Mouse (Mus musculus): Measurements from ENCODE around the gene Pdlim1. TPM values are rescaled to one million over a fixed set of nuclear protein-coding genes. Genes with fewer than 3 reads are reported as not detected.
"Not testable (repeated sequence)": the region's sequence is repeated elsewhere in the genome, so short reads cannot be mapped to it uniquely, and the experiment has no call there.

The Pdlim1 gene
- polyA plus RNA-seq, 1 experiment from 2014 or later = 171 TPM

DNA sequence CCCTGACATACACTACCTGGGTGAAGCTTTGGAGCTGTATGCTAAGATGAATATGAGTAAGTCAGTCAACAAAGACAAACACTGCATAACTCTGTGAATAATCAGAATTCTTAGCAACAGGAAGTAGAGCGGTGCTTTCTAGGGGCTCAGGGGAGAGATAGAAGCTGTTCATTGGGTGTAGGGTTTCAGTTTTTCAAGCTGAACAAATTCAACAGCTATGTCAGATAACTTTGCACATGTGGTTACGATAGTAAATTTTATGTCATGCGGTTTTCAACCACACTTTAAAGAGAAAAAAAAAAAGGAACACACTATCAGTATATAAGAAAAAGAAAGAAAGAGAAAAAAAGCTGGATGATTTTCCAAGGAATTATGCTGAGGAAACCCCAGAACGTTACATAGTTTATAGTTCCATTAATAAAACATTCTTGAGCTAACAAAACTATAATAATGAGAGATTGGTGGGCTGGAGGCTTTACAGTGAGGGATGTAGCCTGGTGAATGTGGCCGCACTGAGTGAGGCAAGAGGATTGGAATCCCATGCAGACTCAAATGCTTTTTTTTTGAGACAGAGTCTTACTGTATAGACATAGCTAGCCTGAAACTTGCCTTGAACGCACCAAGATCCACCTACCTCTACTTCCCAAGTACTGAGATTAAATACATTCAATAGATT is 33.3 kb downstream of the Pdlim1 start:
- Histone ChIP-seq H3K27me3 (no peaks in the 10 kb centered on the region), H3K4me2 (no peak overlapping the region), H3K4me3 (no peak overlapping the region), H3K9ac (no peak overlapping the region), H3K27ac (no peak overlapping the region), H3K4me1 (peaks cover 8% of the 10 kb centered on the region), H3K9me3 (no peaks in the 10 kb centered on the region), H3K36me3 (no peaks in the 10 kb centered on the region)
- 63% methylated on average over 6 of the region's 6 CpGs for WGBS
- no peak for ATAC-seq (ENCODE audit: borderline replicate concordance, extremely low read depth, low FRiP score, low TSS enrichment)

DNA sequence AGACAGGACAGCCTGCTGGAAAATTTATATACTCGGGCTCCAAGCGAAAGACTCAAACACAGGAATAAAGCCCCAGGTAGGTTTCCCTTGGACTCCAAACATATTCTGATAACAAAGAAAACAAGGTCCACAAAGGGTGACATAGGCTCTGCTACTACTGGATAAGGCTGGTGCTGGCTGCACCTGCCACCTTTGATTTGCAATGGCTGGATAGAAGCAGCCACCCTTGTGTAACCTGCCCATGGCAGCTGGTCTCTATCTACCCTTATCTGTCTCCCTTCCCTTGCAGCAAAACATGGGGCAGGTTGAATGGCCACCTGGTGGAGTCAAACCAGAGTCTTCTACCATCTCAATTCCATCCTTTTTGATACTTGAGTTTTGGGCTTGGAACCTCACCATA is 39.1 kb downstream of the Pdlim1 start:
- no peak for ATAC-seq (ENCODE audit: borderline replicate concordance, extremely low read depth, low FRiP score, low TSS enrichment)
- WGBS = 89% methylated on average over 2 of the region's 2 CpGs
- no peak overlapping the region for H3K4me2 ChIP-seq

DNA sequence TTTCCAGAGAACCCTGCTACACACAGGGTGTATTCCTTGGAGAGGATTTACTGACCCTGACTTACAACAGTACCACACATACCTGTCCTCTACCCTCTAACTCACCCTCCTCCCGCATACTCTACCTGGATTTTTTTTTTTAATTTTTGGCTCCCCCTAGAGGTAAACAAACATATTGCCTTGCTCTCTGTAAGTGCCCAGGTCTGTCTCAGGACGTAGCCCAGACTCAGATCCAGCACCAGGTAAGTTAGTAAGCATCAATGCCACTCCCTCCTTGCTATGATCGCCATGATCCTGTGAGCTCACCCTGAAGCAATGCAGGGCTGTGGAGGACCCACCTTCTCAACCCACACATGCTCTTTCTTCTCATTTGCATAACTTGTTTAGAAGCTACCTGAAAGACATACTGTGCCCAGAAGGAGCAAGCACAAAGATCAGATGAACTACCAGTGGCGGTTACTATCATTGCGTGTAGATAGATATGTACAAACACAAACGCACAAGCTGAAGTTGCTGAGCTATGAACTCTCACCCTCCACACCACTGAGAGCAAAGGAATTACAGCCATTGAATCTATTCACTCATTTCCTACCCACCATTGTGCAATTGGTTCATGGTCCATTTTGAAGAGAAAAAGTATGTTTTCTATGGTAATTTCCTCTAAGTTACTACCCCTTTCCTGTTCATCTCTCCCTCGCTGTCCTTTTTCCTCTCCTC is 39.7 kb downstream of the Pdlim1 start:
- Histone ChIP-seq H3K27ac (no peak overlapping the region), H3K4me2 (no peak overlapping the region), H3K36me3 (0 out of 2 replicates have a peak, but pooled peaks cover 4% of the 10 kb centered on the region), H3K9ac (no peak overlapping the region), H3K4me3 (no peak overlapping the region), H3K9me3 (no peaks in the 10 kb centered on the region), H3K4me1 (no peaks in the 10 kb centered on the region), H3K27me3 (no peaks in the 10 kb centered on the region)
- WGBS = 76% methylated on average over 7 of the region's 7 CpGs
- no peak for ATAC-seq (ENCODE audit: borderline replicate concordance, extremely low read depth, low FRiP score, low TSS enrichment)

More for the DNA sequence above, 39.1 kb downstream of the Pdlim1 start:
- no peak overlapping the region for H3K27ac ChIP-seq
- H3K36me3 ChIP-seq = 0 out of 2 replicates have a peak, but pooled peaks cover 4% of the 10 kb centered on the region
- H3K9me3 ChIP-seq = no peaks in the 10 kb centered on the region
- no peak overlapping the region for H3K4me3 ChIP-seq
- no peaks in the 10 kb centered on the region for H3K4me1 ChIP-seq
- H3K9ac ChIP-seq = no peak overlapping the region
- H3K27me3 ChIP-seq = no peaks in the 10 kb centered on the region

DNA sequence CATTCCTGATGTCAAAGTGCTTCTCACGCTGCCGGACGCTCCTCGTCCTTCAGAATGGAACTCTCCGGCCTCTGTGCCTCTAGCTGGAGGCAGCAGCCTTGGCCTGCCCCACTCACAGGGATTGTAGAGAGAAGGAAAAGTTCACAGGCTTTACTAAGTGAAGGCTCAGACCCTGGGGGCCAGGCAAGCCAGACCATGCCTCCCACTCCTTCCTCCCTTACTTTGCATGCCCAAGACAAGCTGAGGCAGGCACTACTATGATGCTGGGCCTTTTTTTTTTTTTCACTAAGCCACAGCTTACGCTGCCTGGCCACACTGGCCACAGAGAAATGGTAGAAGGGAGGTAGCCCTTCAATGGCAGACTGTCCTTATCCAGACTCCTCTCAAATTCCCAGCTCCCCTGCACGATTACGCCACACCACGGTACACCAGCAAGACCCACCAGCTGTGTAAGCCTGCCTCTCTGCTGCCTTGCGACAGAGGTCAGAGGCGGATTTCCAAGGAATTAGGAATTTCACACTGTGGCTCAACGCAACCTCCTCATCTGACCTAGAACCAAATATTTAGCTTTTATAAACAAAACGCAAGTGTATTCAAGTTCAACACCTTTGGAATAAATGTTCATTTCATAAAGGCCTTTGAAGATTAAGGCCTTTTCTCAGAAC is 40.4 kb downstream of the Pdlim1 start:
- H3K4me2 ChIP-seq = no peak overlapping the region
- no peak for ATAC-seq (ENCODE audit: borderline replicate concordance, extremely low read depth, low FRiP score, low TSS enrichment)
- H3K4me3 ChIP-seq = no peak overlapping the region
- H3K9me3 ChIP-seq = no peaks in the 10 kb centered on the region
- H3K4me1 ChIP-seq = no peaks in the 10 kb centered on the region
- H3K27ac ChIP-seq = no peak overlapping the region
- 73% methylated on average over 13 of the region's 13 CpGs for WGBS
- 0 out of 2 replicates have a peak, but pooled peaks cover 4% of the 10 kb centered on the region for H3K36me3 ChIP-seq
- H3K27me3 ChIP-seq = no peaks in the 10 kb centered on the region
- H3K9ac ChIP-seq = no peak overlapping the region

DNA sequence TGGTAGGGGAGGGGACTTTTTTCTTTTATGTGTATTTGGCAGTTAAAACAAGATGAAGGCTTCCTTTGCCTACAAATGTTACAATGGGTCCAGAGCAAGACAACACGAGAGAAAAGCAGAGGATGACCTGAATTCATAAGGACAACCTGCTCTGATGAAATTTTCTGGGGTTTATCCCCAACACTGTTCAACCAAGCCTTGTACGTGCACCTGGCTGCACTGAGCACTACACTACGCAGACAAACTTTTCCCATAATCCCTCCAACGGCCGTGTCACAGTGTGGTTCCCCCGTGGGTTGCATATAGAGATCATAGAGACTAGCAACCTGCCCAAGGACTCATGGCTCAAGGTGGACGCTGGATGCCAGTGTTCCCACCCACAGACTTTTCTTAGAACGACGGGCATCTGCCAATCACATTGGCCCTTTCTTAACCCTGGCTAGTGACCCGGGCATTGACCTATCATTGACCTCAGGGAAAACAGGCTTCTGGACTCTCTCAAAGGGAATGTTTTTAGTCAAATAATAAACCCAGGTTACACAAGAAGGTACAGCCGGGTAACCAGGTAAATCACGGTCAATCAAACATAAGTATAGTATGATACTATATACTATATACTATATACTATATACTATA is 45.0 kb downstream of the Pdlim1 start:
- H3K27ac ChIP-seq = no peak overlapping the region
- H3K9ac ChIP-seq = no peak overlapping the region
- H3K36me3 ChIP-seq = 0 out of 2 replicates have a peak, but pooled peaks cover 4% of the 10 kb centered on the region
- WGBS = 84% methylated on average over 12 of the region's 12 CpGs
- H3K4me1 ChIP-seq = no peaks in the 10 kb centered on the region
- no peak for ATAC-seq (ENCODE audit: borderline replicate concordance, extremely low read depth, low FRiP score, low TSS enrichment)
- H3K9me3 ChIP-seq = no peaks in the 10 kb centered on the region
- no peaks in the 10 kb centered on the region for H3K27me3 ChIP-seq
- no peak overlapping the region for H3K4me3 ChIP-seq
- no peak overlapping the region for H3K4me2 ChIP-seq

DNA sequence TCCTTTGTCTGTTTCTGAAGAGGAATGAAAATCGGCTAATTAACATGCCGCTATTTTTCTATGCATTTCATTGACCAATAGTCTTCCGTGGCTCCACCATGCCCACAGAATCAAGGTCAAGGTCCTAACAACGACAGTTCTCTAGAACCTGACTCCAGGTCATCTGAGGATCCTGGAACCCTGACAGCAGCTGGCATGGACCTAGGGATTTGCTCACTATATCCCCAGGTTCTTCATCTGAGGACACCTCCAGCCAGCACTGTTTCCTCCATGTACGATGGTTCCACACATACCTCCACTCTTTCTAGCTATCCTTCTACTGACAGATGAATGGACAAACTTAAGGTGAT is 45.9 kb downstream of the Pdlim1 start:
- 65% methylated on average over 5 of the region's 5 CpGs for WGBS
- Histone ChIP-seq H3K27ac (no peak overlapping the region), H3K4me2 (no peak overlapping the region), H3K4me3 (no peak overlapping the region), H3K9me3 (no peaks in the 10 kb centered on the region), H3K27me3 (no peaks in the 10 kb centered on the region), H3K9ac (no peak overlapping the region), H3K36me3 (0 out of 2 replicates have a peak, but pooled peaks cover 4% of the 10 kb centered on the region), H3K4me1 (no peaks in the 10 kb centered on the region)
- no peak for ATAC-seq (ENCODE audit: borderline replicate concordance, extremely low read depth, low FRiP score, low TSS enrichment)

DNA sequence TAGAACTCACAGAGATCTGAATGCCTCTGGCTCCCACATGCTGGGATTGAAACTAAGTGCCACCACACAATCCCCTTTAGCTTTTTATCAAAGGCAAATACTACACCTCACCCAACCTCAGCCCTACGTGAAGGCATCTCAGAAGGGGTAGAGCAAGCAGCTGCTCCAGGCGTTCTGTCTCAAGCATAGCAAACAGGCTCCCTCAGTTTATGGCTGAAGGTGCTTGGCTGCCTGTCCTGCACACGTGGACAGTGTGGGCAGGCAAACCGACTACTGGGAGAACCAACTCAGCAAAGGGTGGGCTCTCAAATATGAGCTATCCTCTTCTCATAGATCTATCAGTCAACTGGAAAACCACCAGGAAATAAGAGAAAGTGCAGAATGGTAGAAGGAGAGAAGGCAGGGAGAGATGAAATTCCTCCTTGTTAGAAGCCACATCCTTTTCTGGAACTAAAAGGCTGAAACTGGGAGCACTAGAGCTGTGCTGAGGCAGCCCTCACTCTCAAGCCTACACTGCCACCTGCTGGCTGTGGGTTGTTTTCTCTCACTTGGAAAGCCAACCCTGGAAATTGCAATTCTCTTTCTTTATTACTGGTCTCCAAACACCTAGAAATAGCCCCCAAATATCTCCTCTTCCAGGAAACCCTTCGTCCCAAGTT is 46.4 kb downstream of the Pdlim1 start:
- no peak for ATAC-seq (ENCODE audit: borderline replicate concordance, extremely low read depth, low FRiP score, low TSS enrichment)
- Histone ChIP-seq H3K9me3 (no peaks in the 10 kb centered on the region), H3K4me1 (no peaks in the 10 kb centered on the region), H3K4me2 (no peak overlapping the region), H3K4me3 (no peak overlapping the region), H3K36me3 (0 out of 2 replicates have a peak, but pooled peaks cover 4% of the 10 kb centered on the region), H3K27ac (no peak overlapping the region), H3K9ac (no peak overlapping the region), H3K27me3 (no peaks in the 10 kb centered on the region)
- WGBS = 62% methylated on average over 5 of the region's 5 CpGs

DNA sequence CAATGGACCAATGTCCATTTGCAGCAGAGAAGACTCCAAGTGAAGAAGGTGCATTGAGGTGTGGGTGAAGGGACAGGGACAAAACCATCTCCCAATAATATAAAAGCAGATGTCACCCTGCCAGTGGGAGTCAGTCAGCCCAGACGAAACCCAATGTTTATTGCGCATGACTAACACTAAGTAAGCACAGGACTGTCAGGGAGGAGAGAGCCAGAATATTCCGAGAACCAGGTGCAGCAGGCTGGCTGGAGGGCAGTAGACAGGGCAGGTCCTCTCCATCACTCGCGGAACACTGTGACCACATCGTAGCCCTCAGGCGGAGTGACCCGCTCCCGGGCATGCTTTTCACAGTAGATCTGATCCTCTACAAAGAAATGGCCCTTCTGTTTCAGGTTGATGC is 49.3 kb downstream of the Pdlim1 start:
- H3K27me3 ChIP-seq; H3K27ac ChIP-seq; H3K36me3 ChIP-seq; H3K4me2 ChIP-seq; ATAC-seq (ENCODE audit: borderline replicate concordance, extremely low read depth, low FRiP score, low TSS enrichment); H3K4me3 ChIP-seq; H3K9me3 ChIP-seq; H3K9ac ChIP-seq; H3K4me1 ChIP-seq: not testable (repeated sequence)
- 89% methylated on average over 9 of the region's 9 CpGs for WGBS

DNA sequence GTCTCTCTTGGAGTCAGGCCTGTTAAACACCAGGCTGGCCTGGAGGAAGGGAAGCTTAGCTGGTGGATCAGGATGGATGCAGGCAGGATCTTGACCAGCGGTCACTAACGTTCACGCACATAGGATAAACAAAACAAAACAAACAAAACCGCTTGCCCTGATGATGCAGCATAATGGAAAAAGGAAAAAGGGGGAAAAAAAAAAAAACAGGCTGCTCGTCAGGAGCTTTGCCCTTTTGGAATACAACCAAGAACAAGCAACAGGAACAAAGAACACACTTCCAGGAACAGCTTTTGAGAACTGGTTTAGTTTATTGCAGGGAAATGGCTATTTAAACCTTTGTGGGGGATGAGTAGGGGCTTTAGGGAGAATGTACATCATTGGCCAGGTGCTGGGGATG is 50.8 kb downstream of the Pdlim1 start:
- Histone ChIP-seq H3K4me1 (no peaks in the 10 kb centered on the region), H3K9me3 (no peaks in the 10 kb centered on the region), H3K4me2 (no peak overlapping the region), H3K4me3 (no peak overlapping the region), H3K36me3 (no peaks in the 10 kb centered on the region), H3K27ac (no peak overlapping the region), H3K9ac (no peak overlapping the region), H3K27me3 (no peaks in the 10 kb centered on the region)
- WGBS = 48% methylated on average over 5 of the region's 5 CpGs
- ATAC-seq (ENCODE audit: borderline replicate concordance, extremely low read depth, low FRiP score, low TSS enrichment) = no peak

DNA sequence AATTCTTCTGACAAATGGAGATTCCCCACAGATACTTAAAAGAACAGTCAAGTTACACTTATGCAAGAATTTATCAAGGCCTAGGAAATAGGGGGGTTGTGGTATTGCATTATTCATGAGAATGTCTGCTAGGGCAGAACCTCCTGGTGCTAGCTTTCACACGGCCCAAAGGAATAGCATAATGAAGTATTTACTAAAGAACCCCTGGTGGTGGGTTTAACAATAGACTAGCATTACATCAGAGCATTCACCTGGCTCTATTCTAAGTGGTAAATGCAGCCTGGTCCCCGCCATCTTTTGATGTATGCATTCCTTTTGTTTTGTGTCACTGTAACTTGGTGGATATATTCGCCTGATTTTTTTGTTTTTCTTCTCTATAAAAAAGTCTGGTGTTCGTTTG is 68.7 kb downstream of the Pdlim1 start:
- not testable (repeated sequence) for H3K4me1 ChIP-seq; H3K9me3 ChIP-seq; H3K27ac ChIP-seq; H3K9ac ChIP-seq; H3K4me2 ChIP-seq; ATAC-seq (ENCODE audit: borderline replicate concordance, extremely low read depth, low FRiP score, low TSS enrichment); H3K4me3 ChIP-seq; H3K27me3 ChIP-seq; H3K36me3 ChIP-seq
- WGBS = 66% methylated on average over 4 of the region's 4 CpGs

DNA sequence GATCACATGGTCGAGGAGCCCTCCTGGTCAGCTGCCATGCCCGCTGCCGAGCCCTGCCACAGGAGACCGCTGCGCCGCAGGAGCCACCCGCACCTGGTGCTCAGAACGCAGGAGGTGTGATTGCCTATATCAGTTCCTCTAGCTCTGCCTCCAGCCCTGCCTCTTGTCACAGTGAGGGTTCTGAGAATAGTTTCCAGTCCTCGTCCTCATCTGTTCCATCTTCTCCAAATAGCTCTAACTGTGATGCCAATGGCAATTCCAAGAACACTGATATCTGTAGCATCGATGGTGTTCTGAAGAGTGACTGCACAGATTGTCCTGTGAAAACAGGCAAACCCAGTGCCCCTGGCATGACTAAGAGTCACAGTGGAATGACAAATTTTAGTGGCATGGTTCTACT is 81.0 kb downstream of the Pdlim1 start:
- no peak overlapping the region for H3K4me3 ChIP-seq
- 91% methylated on average over 10 of the region's 10 CpGs for WGBS
- H3K27me3 ChIP-seq = no peaks in the 10 kb centered on the region
- no peaks in the 10 kb centered on the region for H3K9me3 ChIP-seq
- no peak overlapping the region for H3K4me2 ChIP-seq
- no peak for ATAC-seq (ENCODE audit: borderline replicate concordance, extremely low read depth, low FRiP score, low TSS enrichment)
- no peak overlapping the region for H3K9ac ChIP-seq
- H3K4me1 ChIP-seq = no peaks in the 10 kb centered on the region
- no peaks in the 10 kb centered on the region for H3K36me3 ChIP-seq
- H3K27ac ChIP-seq = no peak overlapping the region

All from lung, embryonic 15.5 days (tissue).